Mouse (Mus musculus) B cell, adult 62 days (primary cell): ENCODE measurements around the gene Parpbp. TPM values are rescaled to one million over a fixed set of nuclear protein-coding genes. Genes with fewer than 3 reads are reported as not detected.

Experiments used
- total RNA-seq: library from RNA; stranded (reverse); gene quantifications from 4 replicates; pipeline ENCODE4 v1.2.4, GENCODE M21; 2023

The Parpbp gene
- 0.36 to 2.3 TPM (median 0.80 TPM) in 4 replicates for total RNA-seq

DNA sequence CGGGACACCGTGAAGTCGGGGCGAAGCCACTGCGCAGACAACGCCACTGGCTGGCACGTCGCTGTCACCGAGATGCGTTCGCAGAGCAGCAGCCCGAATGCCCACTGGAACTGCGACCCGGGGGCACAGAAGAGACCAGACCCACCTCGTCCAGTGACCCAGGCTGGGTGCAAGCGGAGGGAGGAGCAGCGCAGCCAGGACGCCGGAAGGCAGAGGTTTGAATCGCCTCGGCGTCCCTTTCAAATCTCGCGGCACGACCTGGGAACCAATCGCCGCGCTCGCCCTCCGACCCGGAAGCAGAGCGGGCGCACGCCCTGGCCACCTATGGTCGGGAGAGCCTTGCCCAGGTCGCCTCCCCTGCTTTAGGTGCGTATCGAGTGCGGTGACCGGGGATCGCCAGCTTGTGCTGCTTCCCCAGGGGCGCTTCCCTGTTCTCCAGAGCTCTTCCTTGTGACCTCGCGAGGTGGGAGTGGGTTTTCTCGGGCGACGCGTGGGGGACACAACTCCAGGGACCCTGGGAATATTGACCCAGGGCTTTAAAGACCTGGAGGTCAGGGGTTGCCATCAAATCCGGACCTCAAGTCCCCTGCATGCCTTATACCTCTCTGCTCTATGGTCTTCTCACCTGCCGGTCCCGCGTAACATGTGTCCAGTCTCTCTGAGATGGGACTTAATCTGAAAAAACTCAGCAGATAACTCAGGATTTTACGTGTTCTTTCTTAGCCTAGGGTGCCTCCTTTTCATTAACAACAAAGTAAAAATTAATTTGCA, at the start of gene Parpbp, which contains the start of gene Nup37:
Gene Parpbp (minus strand): TSS at position 235 of the 771 bp plus-strand sequence.
Gene Nup37 (plus strand): TSS at position 286 of the 771 bp plus-strand sequence.

DNA sequence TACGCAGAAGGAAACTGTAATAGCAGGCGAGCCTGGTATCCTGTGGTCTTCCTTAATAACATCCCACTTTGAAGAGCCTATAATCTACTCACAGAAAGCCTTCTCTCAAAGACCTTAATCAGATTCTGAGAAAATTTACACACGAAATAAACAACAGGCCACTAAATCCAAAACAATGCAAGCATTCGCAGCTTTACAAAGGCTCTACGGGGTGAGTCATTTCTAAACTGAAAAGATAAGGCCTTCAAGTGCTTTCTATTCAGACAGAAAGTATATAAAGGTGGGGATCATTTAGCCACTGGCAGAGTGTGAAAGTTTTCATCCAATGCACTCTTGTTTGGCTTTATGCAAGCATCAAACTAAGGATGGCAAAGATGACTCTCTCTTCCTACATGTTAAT, 56.0 kb downstream of the Parpbp start, which contains the start of gene Pmch:
Gene Pmch (plus strand): TSS at position 301 of the 400 bp plus-strand sequence.

Other genes starting within 250 kb of the Parpbp start
- gene Pmch, start 55.9 kb downstream of the Parpbp start, total RNA-seq, result not detected in 4 replicates
- gene Nup37, start 51 bp upstream of the Parpbp start, total RNA-seq, result 6.5 to 10.6 TPM (median 8.1 TPM) in 4 replicates
- gene Washc3, start 54.2 kb upstream of the Parpbp start, total RNA-seq, result 23.8 to 32.5 TPM (median 27.1 TPM) in 4 replicates
- gene Dram1, start 232.1 kb upstream of the Parpbp start, total RNA-seq, result 0.27 to 1.3 TPM (median 0.62 TPM) in 4 replicates
- 44.1 to 51.4 TPM (median 46.1 TPM) in 4 replicates for gene Gnptab, start 232.2 kb upstream of the Parpbp start, total RNA-seq